Mouse (Mus musculus): ENCODE data around the gene Birc3. TPM values are rescaled to one million over a fixed set of nuclear protein-coding genes. Genes with fewer than 3 reads are reported as not detected.

Birc3 gene
- polyA plus RNA-seq, 1 experiment = 0.14 TPM

DNA sequence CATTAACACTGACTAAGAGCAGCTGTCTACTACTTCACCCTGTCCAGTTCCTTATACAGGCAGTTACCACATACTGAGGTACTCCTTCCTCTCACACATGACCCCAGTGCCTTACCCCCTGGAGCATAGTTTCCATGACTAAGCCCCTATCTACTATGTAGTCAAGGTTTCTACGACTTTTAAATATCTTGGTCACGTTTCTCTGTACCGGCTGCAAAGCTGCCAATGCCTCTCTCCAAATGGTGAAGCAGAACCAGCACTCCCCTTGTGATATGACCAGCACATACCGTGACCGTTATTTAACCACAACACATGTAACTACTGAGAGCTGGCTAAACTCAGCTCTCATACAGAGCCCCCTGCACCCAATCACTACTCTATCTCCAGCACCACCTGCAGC, 48.1 kb downstream of the Birc3 start:
- Histone ChIP-seq H3K27me3 (ENCODE audit: control insufficient read depth, insufficient read depth, insufficient read length) (no peaks in the 10 kb centered on the region), H3K4me2 (ENCODE audit: low read depth) (no peak overlapping the region), H3K79me2 (ENCODE audit: control insufficient read depth, insufficient read depth) (peaks cover 29% of the 10 kb centered on the region), H3K4me3 (no peak overlapping the region), H3K36me3 (ENCODE audit: control insufficient read depth, insufficient read depth) (peaks cover 10% of the 10 kb centered on the region), H3ac (ENCODE audit: control insufficient read depth, insufficient read length) (no peak overlapping the region)
- TF ChIP-seq MYOG (IDR thresholded peaks at IDR 0.05; ENCODE audit: control insufficient read depth in 1 of 3, insufficient read depth in 1 of 3, insufficient read length in 2 of 3, low read depth in 2 of 3) = no peak
- TF ChIP-seq TCF12 (IDR thresholded peaks at IDR 0.05; ENCODE audit: insufficient read depth, poor library complexity, severe bottlenecking) = no peak
- TF ChIP-seq POLR2AphosphoS2 (IDR thresholded peaks at IDR 0.05; ENCODE audit: insufficient read length, low read depth) = no peak
- no peak for TF ChIP-seq E2F4 (IDR thresholded peaks at IDR 0.05; ENCODE audit: insufficient read depth)
- no peak for TF ChIP-seq USF1 (IDR thresholded peaks at IDR 0.05; ENCODE audit: low read depth)
- no peak for TF ChIP-seq POLR2A (IDR thresholded peaks at IDR 0.05; ENCODE audit: insufficient read length, low read depth)
- no peak for TF ChIP-seq TCF3 (IDR thresholded peaks at IDR 0.05; ENCODE audit: insufficient read length, low read depth)
- TF ChIP-seq CEBPB (IDR thresholded peaks at IDR 0.05; ENCODE audit: insufficient read depth, poor library complexity, severe bottlenecking) = no peak
- no peak for TF ChIP-seq MYOD1 (IDR thresholded peaks at IDR 0.05; ENCODE audit: control insufficient read depth in 1 of 3, insufficient read length in 2 of 3, low read depth in 2 of 3)
- no peak for TF ChIP-seq SRF (IDR thresholded peaks at IDR 0.05; ENCODE audit: control insufficient read depth, insufficient read length, low read depth)
- TF ChIP-seq MAX (IDR thresholded peaks at IDR 0.05; ENCODE audit: low read depth) = no peak

DNA sequence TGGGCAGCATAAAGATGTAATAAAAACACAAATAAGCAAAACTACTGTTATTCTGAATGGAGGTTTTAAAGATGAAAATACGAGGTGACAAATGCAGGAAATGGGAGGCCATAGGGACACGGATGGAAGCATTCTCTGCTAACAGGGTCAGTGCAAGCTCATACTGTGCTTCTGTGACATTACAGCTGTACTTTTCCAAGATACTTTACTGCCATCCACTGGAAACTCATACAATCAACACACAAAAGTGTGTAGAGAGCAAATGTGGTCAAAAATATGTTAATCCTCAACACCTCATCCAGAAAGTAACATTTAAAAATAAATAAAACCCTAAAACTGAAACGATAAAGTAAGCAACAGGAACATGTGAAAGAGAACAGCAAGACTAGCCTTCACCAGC, 50.2 kb downstream of the Birc3 start:
- Histone ChIP-seq H3K36me3 (ENCODE audit: control insufficient read depth, insufficient read depth) (peaks cover 29% of the 10 kb centered on the region), H3ac (ENCODE audit: control insufficient read depth, insufficient read length) (no peak overlapping the region), H3K4me2 (ENCODE audit: low read depth) (no peak overlapping the region), H3K27me3 (ENCODE audit: control insufficient read depth, insufficient read depth, insufficient read length) (no peaks in the 10 kb centered on the region), H3K79me2 (ENCODE audit: control insufficient read depth, insufficient read depth) (peaks cover 13% of the 10 kb centered on the region), H3K4me3 (no peak overlapping the region)
- TF ChIP-seq SRF (IDR thresholded peaks at IDR 0.05; ENCODE audit: control insufficient read depth, insufficient read length, low read depth) = no peak
- TF ChIP-seq USF1 (IDR thresholded peaks at IDR 0.05; ENCODE audit: low read depth) = no peak
- TF ChIP-seq TCF3 (IDR thresholded peaks at IDR 0.05; ENCODE audit: insufficient read length, low read depth) = no peak
- TF ChIP-seq REST (IDR thresholded peaks at IDR 0.05; ENCODE audit: insufficient read depth, insufficient read length) = no peak
- TF ChIP-seq MYOD1 (IDR thresholded peaks at IDR 0.05; ENCODE audit: control insufficient read depth in 1 of 3, insufficient read length in 2 of 3, low read depth in 2 of 3) = no peak
- no peak for TF ChIP-seq CEBPB (IDR thresholded peaks at IDR 0.05; ENCODE audit: insufficient read depth, poor library complexity, severe bottlenecking)
- no peak for TF ChIP-seq TCF12 (IDR thresholded peaks at IDR 0.05; ENCODE audit: insufficient read depth, poor library complexity, severe bottlenecking)
- no peak for TF ChIP-seq MYOG (IDR thresholded peaks at IDR 0.05; ENCODE audit: control insufficient read depth in 1 of 3, insufficient read depth in 1 of 3, insufficient read length in 2 of 3, low read depth in 2 of 3)
- no peak for TF ChIP-seq E2F4 (IDR thresholded peaks at IDR 0.05; ENCODE audit: insufficient read depth)
- no peak for TF ChIP-seq POLR2A (IDR thresholded peaks at IDR 0.05; ENCODE audit: insufficient read length, low read depth)
- no peak for TF ChIP-seq POLR2AphosphoS2 (IDR thresholded peaks at IDR 0.05; ENCODE audit: insufficient read length, low read depth)
- TF ChIP-seq MAX (IDR thresholded peaks at IDR 0.05; ENCODE audit: low read depth) = no peak

DNA sequence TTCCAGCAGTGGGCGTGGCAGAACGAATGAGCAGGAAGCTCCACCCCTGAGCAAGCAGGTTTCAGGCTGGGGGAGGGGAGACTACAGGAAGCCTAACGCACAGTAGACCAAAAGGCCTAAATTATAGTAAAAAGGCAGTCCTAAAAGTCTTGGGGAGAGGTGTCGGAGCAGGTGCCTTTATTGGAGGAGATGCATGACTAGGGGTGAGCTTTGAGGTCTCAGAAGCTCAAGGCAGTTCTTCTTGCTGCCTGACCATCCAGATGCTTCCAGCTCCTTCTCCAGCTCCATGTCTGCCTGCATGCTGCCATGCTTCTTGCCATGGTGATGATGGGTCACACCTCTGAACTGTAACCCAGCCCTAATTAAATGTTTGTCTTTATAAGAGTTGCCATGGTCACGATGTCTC, 67.9 kb downstream of the Birc3 start:
- Histone ChIP-seq H3K4me2 (ENCODE audit: low read depth) (no peak overlapping the region), H3K36me3 (ENCODE audit: control insufficient read depth, insufficient read depth) (no peaks in the 10 kb centered on the region), H3K79me2 (ENCODE audit: control insufficient read depth, insufficient read depth) (no peaks in the 10 kb centered on the region), H3K4me3 (no peak overlapping the region), H3ac (ENCODE audit: control insufficient read depth, insufficient read length) (no peak overlapping the region), H3K27me3 (ENCODE audit: control insufficient read depth, insufficient read depth, insufficient read length) (no peaks in the 10 kb centered on the region)
- TF ChIP-seq POLR2A (IDR thresholded peaks at IDR 0.05; ENCODE audit: insufficient read length, low read depth) = no peak
- TF ChIP-seq TCF12 (IDR thresholded peaks at IDR 0.05; ENCODE audit: insufficient read depth, poor library complexity, severe bottlenecking) = no peak
- no peak for TF ChIP-seq MYOG (IDR thresholded peaks at IDR 0.05; ENCODE audit: control insufficient read depth in 1 of 3, insufficient read depth in 1 of 3, insufficient read length in 2 of 3, low read depth in 2 of 3)
- TF ChIP-seq CEBPB (IDR thresholded peaks at IDR 0.05; ENCODE audit: insufficient read depth, poor library complexity, severe bottlenecking) = no peak
- TF ChIP-seq USF1 (IDR thresholded peaks at IDR 0.05; ENCODE audit: low read depth) = no peak
- no peak for TF ChIP-seq MYOD1 (IDR thresholded peaks at IDR 0.05; ENCODE audit: control insufficient read depth in 1 of 3, insufficient read length in 2 of 3, low read depth in 2 of 3)
- no peak for TF ChIP-seq SRF (IDR thresholded peaks at IDR 0.05; ENCODE audit: control insufficient read depth, insufficient read length, low read depth)
- no peak for TF ChIP-seq MAX (IDR thresholded peaks at IDR 0.05; ENCODE audit: low read depth)
- TF ChIP-seq TCF3 (IDR thresholded peaks at IDR 0.05; ENCODE audit: insufficient read length, low read depth) = no peak
- TF ChIP-seq REST (IDR thresholded peaks at IDR 0.05; ENCODE audit: insufficient read depth, insufficient read length) = no peak
- no peak for TF ChIP-seq E2F4 (IDR thresholded peaks at IDR 0.05; ENCODE audit: insufficient read depth)
- no peak for TF ChIP-seq POLR2AphosphoS2 (IDR thresholded peaks at IDR 0.05; ENCODE audit: insufficient read length, low read depth)

Other genes starting within 250 kb of the Birc3 start
- not detected for gene Mmp20, start 245.0 kb downstream of the Birc3 start, polyA plus RNA-seq (2012; fragmentation: generic; extraction: Trizol)
- gene Mmp7, start 181.1 kb downstream of the Birc3 start, polyA plus RNA-seq (2012; fragmentation: generic; extraction: Trizol) = not detected
- gene Tmem123, start 109.1 kb downstream of the Birc3 start, polyA plus RNA-seq (2012; fragmentation: generic; extraction: Trizol) = 60.9 TPM
- 6.3 TPM for gene Birc2, start 36.1 kb downstream of the Birc3 start, polyA plus RNA-seq (2012; fragmentation: generic; extraction: Trizol)
- 27.5 TPM for gene Yap1, start 131.4 kb upstream of the Birc3 start, polyA plus RNA-seq (2012; fragmentation: generic; extraction: Trizol)
- 0.84 TPM for gene Cfap300, start 169.6 kb upstream of the Birc3 start, polyA plus RNA-seq (2012; fragmentation: generic; extraction: Trizol)